Mouse (Mus musculus) urinary bladder, adult 2 months (tissue): ENCODE results near the gene Inpp1. TPM values are rescaled to one million over a fixed set of nuclear protein-coding genes. Genes with fewer than 3 reads are reported as not detected.

Experiments used
- DNase-seq: peaks from one replicate; pipeline ENCODE4 v3.0.0; 2022; ENCODE audit warnings: low spot score
- polyA plus RNA-seq: library from polyadenylated mRNA; depleted of rRNA; stranded (reverse); fragments of >200 nt; gene quantifications from 2 replicates; pipeline ENCODE4 v1.2.3, GENCODE M21; 2012; rRNA removed

Gene Inpp1
- polyA plus RNA-seq, 1 experiment, result 12.8 TPM

- no peak for DNase-seq
These were observed 23.8 kb downstream of the Inpp1 start for GRCm38 (mm10) chr1:52793692-52794091.

- no peak for DNase-seq
These were observed 24.8 kb downstream of the Inpp1 start for GRCm38 (mm10) chr1:52792701-52793100.

GRCm38 (mm10) chr1:52787254-52787653 is 30.2 kb downstream of the Inpp1 start:
- DNase-seq, result no peak

DNA sequence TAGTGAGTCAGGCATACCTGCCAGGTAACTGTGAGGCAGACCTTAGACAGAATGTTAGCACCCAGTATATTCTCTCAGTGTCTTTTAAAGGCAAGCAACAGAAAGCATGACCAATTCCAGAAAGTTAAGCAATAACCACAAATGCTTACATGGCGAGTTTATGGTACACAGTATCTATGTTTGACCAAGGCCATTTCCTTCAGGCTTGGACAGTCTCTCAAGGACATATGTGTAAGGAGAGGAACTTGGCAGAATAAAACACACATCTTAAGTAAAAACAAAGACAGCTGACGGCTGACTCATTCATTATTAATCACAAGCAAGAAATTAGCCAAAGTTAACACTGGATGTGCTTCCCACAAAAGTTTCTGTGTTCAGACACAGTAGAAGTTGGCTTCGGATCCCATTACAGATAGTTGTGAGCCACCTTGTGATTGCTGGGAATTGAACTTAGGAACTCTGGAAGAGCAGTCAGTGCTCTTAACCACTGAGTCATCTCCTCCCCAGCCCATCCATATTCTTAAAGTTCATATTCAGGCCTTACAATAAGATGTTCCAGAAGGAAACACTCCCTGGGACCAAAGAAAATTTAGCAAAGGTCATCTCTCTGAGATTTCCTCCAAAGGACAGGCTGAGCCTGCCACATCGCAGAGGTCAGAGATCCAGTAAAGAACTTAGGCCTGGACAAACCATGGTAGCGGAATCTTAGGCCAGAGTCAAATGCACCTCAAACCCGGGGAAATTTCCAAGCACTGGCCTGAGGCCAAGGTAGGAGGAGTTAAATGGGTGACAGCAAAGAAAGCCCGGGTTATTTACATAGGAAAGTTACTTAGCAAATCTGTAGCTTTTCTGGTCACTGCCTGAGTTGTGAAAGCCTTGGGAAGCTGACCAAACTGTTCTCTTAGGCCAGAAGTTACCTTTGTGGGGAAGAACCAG is 52.0 kb downstream of the Inpp1 start:
- DNase-seq, result no peak

DNA sequence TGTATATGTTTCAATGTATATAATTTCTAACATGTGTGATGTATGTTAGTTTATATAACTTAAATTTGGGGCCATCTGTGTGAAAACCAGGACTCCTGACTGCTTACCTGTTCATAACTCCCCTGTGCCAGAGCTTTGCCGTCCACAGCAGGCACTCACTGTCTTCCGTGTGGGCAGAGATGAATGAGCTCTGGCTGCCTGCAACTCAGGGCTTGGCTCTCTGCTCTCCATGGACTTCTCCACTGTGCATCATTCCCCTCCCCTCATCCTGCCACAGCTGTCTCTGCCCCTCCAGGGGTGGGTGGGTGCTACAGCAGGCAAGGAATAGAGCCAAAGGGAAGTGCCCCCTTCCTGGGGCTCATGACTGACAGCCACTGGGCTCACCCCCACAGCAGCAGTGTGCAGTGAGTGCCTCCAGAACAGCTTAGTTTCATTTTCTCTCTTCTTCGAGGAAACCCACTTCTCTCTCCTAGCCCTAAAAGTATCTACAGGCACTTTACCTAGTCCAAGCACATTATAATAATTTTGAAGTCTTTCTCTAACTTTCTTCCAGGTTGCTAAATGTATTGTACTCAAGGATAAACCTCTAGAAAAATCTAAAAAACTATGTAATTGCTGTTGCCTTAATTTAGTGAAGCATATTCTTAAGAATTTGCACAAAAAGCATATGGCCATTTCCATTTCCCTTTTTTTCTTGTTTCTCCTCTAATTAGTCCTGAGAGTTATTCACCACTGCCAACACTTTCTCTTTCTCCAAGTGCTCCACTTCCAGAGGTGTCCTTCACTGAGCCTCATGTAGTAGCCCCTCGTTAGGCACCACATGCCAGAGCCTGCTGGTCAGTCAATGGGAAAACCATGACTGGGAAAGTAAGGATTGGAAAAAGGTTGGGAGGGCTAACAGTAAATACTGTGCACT is 53.3 kb downstream of the Inpp1 start:
- DNase-seq, result no peak

DNA sequence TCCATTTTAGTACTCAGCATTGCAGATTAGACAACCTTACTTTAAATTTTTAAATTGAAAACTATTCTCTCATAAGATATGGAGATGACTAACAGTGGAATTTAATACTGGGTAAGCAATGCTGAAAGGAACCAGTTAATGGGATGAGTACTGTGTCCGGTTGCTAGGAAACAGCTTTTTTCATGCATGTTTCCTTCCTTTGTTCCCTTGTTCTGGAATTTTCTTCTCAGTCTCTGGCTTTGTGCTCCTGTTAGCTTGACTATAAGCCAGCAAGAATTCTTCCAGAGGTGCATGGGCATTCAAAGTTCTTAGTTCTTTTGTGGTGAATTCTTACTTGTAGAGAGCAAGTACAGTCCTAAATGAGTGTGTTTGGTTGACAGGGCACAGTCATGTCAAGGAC is 59.3 kb downstream of the Inpp1 start:
- DNase-seq, result no peak

- DNase-seq, result no peak
These were observed 63.2 kb downstream of the Inpp1 start for GRCm38 (mm10) chr1:52754331-52754730.

DNA sequence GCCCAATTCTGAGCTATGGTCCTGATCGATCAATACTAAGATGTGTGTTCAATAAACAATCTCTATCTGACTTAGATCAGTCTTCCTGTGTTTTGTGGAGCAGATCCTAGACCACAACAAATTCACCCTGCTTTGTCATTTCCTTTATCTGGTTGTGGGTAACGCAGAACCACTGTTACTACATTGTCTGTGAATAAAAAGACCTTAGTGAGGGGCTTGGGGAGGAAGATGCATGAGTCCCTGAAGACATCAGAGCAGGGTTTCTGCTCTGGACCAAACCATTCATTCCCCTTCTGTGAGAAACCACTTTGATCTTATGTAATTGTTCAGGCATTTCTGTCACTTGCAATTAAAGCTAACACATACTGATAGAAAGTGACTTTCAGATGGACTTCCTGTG is 63.7 kb downstream of the Inpp1 start:
- DNase-seq, result no peak

DNA sequence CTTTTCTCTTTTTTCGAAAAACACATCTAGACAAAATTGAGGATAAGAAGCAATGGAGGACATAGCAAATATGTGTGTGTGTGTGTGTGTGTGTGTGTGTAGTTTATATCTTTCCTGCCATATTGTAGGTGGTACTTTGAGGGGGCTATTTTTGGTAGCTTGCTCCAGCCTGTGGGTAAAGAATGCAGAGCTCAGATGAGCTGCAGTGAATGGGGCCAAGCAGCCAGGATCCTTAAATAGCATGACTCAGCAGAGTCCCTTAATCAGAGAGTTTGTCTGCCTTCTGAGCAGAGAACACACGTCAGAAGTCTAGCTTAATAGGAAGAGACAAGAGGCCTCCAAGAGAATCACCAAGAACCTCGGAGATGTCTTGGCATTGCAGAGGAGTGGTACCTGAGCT is 64.8 kb downstream of the Inpp1 start:
- no peak for DNase-seq

DNA sequence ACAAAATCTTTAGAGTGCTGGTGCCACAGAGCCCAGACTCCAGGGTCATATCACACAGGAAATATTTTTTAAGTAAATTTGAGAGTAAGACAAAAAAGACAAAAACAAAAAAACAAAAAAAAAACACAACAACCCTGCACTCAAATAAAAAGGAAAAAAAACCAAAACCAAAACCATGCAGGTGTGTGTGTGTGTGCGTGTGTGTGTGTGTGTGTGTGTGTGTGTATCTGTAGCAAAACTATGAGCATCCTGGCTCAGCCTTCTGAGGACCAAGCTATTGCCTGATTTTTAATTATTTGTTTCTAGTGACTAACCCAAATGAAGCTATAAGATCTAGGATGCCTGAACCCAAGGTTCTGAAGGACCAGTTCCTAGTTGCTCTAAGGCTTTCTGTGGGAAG is 65.9 kb downstream of the Inpp1 start:
- DNase-seq, result no peak

- no peak for DNase-seq
These were observed 67.5 kb downstream of the Inpp1 start for GRCm38 (mm10) chr1:52749978-52750377.

DNA sequence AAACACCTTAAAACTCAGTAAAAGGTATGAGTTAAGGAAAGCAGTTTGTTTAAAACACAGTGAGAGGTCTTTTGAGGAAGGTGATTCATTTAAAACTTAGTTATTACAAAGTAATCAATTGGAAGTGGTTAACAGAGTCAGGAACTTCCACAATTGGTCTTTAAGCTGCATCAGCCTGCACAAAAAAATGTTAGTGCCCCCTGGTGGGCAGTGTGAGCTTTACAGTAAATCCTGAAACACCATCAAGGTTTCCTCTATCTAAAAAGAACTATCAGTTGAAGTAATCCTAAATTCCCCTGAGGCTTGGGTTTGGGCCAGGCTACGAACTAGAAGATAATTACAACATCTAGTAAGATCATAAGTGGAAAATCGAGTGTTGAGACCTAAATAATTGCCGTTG is 69.2 kb downstream of the Inpp1 start:
- peak; percentile 30 for DNase-seq

DNA sequence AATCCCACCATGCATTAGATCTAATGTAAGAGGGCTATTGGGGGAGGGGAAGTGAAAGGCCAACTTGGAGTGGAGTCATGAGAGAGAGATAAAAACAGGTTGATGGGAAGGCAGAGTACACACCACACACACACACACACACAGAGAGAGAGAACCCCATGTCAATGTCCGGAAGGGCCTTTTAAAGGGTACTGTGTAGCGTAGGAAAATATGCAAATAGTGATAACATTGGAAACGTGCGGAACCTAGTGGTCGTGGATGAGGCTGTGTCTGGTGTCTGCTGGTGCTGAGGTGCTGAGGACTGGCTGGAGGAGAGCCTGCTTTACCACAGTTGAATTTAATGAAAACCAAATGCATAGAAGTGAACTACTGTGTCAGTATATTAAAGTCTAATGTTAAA is 74.9 kb downstream of the Inpp1 start:
- DNase-seq, result no peak

Other genes starting within 250 kb of the Inpp1 start
- gene Nemp2, start 187.0 kb downstream of the Inpp1 start, polyA plus RNA-seq, result 11.0 and 11.2 TPM in 2 replicates
- gene Mfsd6, start 90.2 kb downstream of the Inpp1 start, polyA plus RNA-seq, result 15.9 and 23.1 TPM in 2 replicates
- 23.4 and 28.6 TPM in 2 replicates for gene Hibch, start 27.2 kb upstream of the Inpp1 start, polyA plus RNA-seq
- gene 1700019D03Rik, start 202.5 kb upstream of the Inpp1 start, polyA plus RNA-seq, result 8.2 and 10.2 TPM in 2 replicates
- 0.21 and 0.27 TPM in 2 replicates for gene Mstn, start 244.0 kb upstream of the Inpp1 start, polyA plus RNA-seq